Mouse (Mus musculus) C2C12 (cell line): ENCODE results near the gene C3.

Source experiments
- CTCF ChIP-seq: IDR thresholded peaks from one replicate; pipeline ENCODE4 v1.5.1; 2011; ENCODE audit not compliant: control insufficient read depth, insufficient read depth, insufficient read length
- MAX ChIP-seq: IDR thresholded peaks from one replicate; pipeline ENCODE4 v1.6.1; 2011; ENCODE audit warnings: mild to moderate bottlenecking, control low read depth
- MYOD1 ChIP-seq: IDR thresholded peaks from one replicate; pipeline ENCODE4 v1.6.1; 2011; ENCODE audit warnings: low read depth; ENCODE audit not compliant: control insufficient read depth, insufficient read length
- USF1 ChIP-seq: IDR thresholded peaks from one replicate; pipeline ENCODE4 v1.6.1; 2011; ENCODE audit warnings: low read depth, mild to moderate bottlenecking, control low read depth, moderate library complexity

GRCm38 (mm10) chr17:57275997-57276351 lies 48.0 kb upstream of the C3 start:
- TF ChIP-seq CTCF, result no peak
- TF ChIP-seq USF1, result no peak
- no peak for TF ChIP-seq MYOD1
- no peak for TF ChIP-seq MAX
